8 mouse cellular contexts compared by ENCODE assay signal in genomic region chr4:129928124-129928751, GRCm38 (mm10). TPM values are rescaled to one million over a fixed set of nuclear protein-coding genes. Genes with fewer than 3 reads are reported as not detected.
DNase-seq lines count a peak whose midpoint lies in the region; ATAC-seq lines count a peak whose summit lies in the region.

No protein-coding gene starts in this region.

- no peaks in the 10 kb centered on the region for H3K36me3 ChIP-seq in hindbrain, embryonic 15.5 days

- no peak overlapping the region for H3K27ac ChIP-seq in hindbrain, embryonic 15.5 days (replicated peaks)

- 0 out of 2 replicates have a peak, but pooled peaks cover 4% of the 10 kb centered on the region for H3K27me3 ChIP-seq in hindbrain, embryonic 15.5 days

- no peak overlapping the region for H3K4me3 ChIP-seq in hindbrain, embryonic 15.5 days

- DNase-seq in R1 (ENCODE audit: low read depth, low spot score), result peak; percentile 66
- DNase-seq in cerebellum, postnatal 14 days, result peak; percentile 76 to 88
- peak; percentile 74 to 85 for DNase-seq in frontal cortex, postnatal 36 days (ENCODE audit: low spot score in 2 of 2)
- DNase-seq in layer of hippocampus, postnatal 36 days, result peak; percentile 83 to 85
- peak; percentile 65 to 84 for DNase-seq in right cerebral cortex, postnatal 10 days (ENCODE audit: low spot score in 2 of 2)
- peak; percentile 93 for DNase-seq in urinary bladder, postnatal 25 days (ENCODE audit: low spot score)

- H3K9me3 ChIP-seq in hindbrain, embryonic 15.5 days, result no peaks in the 10 kb centered on the region

- H3K9ac ChIP-seq in hindbrain, embryonic 15.5 days, result no peak overlapping the region

- WGBS in hindbrain, embryonic 15.5 days, result 7% methylated on average over 18 of the region's 19 CpGs

- 0 out of 2 replicates have a peak, but pooled peaks have one; percentile 34 for ATAC-seq in hindbrain, embryonic 15.5 days (ENCODE audit: low FRiP score, low read depth)
- ATAC-seq in megakaryocyte, adult 5-6 weeks (ENCODE audit: poor library complexity, severe bottlenecking), result peak; percentile 94

- peak overlapping the region; percentile 46 for H3K4me2 ChIP-seq in hindbrain, embryonic 15.5 days

- peaks cover 4% of the 10 kb centered on the region for H3K4me1 ChIP-seq in hindbrain, embryonic 15.5 days (replicated peaks)

RNA-seq across cellular contexts. Expression of gene Spocd1, which starts 0.8 kb away (rescaled TPM):
- 0.12 and 0.16 TPM in 2 replicates for polyA plus RNA-seq in hindbrain, embryonic 15.5 days (2015; fragmentation: Nextera tagmentation; extraction: Ambion mirVana)
- under 1 TPM; 0.51 to 0.55 TPM for total RNA-seq in layer of hippocampus, postnatal 36 days (2021)
- 0.18 and 0.36 TPM in 2 replicates for total RNA-seq in megakaryocyte, adult 5-6 weeks (2015)
- total RNA-seq in megakaryocyte, adult 5-6 weeks (2017), result 0.08 and 0.44 TPM in 2 replicates

RNA-seq across cellular contexts. Expression of gene Adgrb2, which starts 56.4 kb away (rescaled TPM):
- polyA plus RNA-seq in hindbrain, embryonic 15.5 days (2015; fragmentation: Nextera tagmentation; extraction: Ambion mirVana), result 16.4 and 17.4 TPM in 2 replicates
- total RNA-seq in layer of hippocampus, postnatal 36 days (2021), result 100 to 1,000 TPM; 529 to 570 TPM
- total RNA-seq in megakaryocyte, adult 5-6 weeks (2015), result not detected in 2 replicates
- total RNA-seq in megakaryocyte, adult 5-6 weeks (2017), result 0.04 and 1.9 TPM in 2 replicates

Comparison
In these comparisons a context has a peak if more than half of its experiments do, and no peak if none do; other contexts are left out.
1. RNA of gene Adgrb2, which starts 56.4 kb away (total RNA-seq): 529 to 570 TPM in layer of hippocampus, postnatal 36 days; 0.04 to 1.9 TPM in megakaryocyte, adult 5-6 weeks; every median in the first group is over 100 times any median in the second.
2. Peak in every context shown above with its lines, with median percentiles within 50 percentile points of each other: DNase-seq.